Mouse (Mus musculus) embryonic facial prominence, embryonic 14.5 days (tissue): Measurements from ENCODE around the gene Zfp59. TPM values are rescaled to one million over a fixed set of nuclear protein-coding genes. Genes with fewer than 3 reads are reported as not detected.
"Not testable (repeated sequence)": the region's sequence is repeated elsewhere in the genome, so short reads cannot be mapped to it uniquely, and the experiment has no call there.

Experiments
- ATAC-seq: fragments of 200-750 bp; cut with Nextera tagmentation; 2 replicates; pipeline ENCODE4 v1.8.0; 2017; ENCODE audit warnings: low read depth, moderate number of reproducible peaks, moderate TSS enrichment
- DNase-seq: peaks from one replicate; pipeline ENCODE4 v3.0.0-alpha.2; 2015; ENCODE audit warnings: low spot score
- H3K27ac ChIP-seq: fragments of 300-500 bp; sonication (generic); replicated peaks from 2 replicates; pipeline ENCODE4 v1.5.1; 2014; ENCODE audit warnings: low read depth, mild to moderate bottlenecking, low read length, moderate library complexity
- H3K27me3 ChIP-seq: fragments of 300-500 bp; sonication (generic); replicated peaks from 2 replicates; pipeline ENCODE4 v1.6.1; 2014; ENCODE audit warnings: low read length; ENCODE audit not compliant: control insufficient read depth, insufficient read depth
- H3K36me3 ChIP-seq: fragments of 300-500 bp; sonication (generic); 2 replicates; pipeline ENCODE4 v1.6.1; 2014; ENCODE audit warnings: low read length, mixed read lengths; ENCODE audit not compliant: control insufficient read depth, insufficient read depth
- H3K4me1 ChIP-seq: fragments of 300-500 bp; sonication (generic); 2 replicates; pipeline ENCODE4 v1.6.1; 2014; ENCODE audit warnings: antibody characterized with exemption, low read length; ENCODE audit not compliant: control insufficient read depth, insufficient read depth
- H3K4me2 ChIP-seq: fragments of 300-500 bp; sonication (generic); 2 replicates; pipeline ENCODE4 v1.6.1; 2014; ENCODE audit warnings: low read depth, mild to moderate bottlenecking, low read length, moderate library complexity, mixed read lengths
- H3K4me3 ChIP-seq: fragments of 300-500 bp; sonication (generic); 2 replicates; pipeline ENCODE4 v1.5.1; 2014; ENCODE audit warnings: low read depth, mild to moderate bottlenecking, low read length
- H3K9ac ChIP-seq: fragments of 300-500 bp; sonication (generic); 2 replicates; pipeline ENCODE4 v1.6.1; 2014; ENCODE audit warnings: low read depth, mild to moderate bottlenecking, low read length, moderate library complexity, mixed read lengths
- H3K9me3 ChIP-seq: fragments of 300-500 bp; sonication (generic); 2 replicates; pipeline ENCODE4 v1.6.1; 2016; ENCODE audit warnings: low read length; ENCODE audit not compliant: control insufficient read depth
- WGBS: fragments of 180-500 bp; shearing (Covaris S2); extraction: QIAGEN DNeasy Blood & Tissue Kit; methylation state at CpG from one replicate; pipeline ENCODE4 v1.1.7; 2014; 5-methylcytosine and 5-hydroxymethylcytosine counted together
- polyA plus RNA-seq: library from polyadenylated mRNA; unstranded; fragments of >200 nt; fragmentation: Nextera tagmentation; extraction: Ambion mirVana; gene quantifications from 2 replicates; pipeline ENCODE4 v1.2.1, GENCODE M21; 2014

The Zfp59 gene
- 8.4 and 9.6 TPM in 2 replicates for polyA plus RNA-seq

DNA sequence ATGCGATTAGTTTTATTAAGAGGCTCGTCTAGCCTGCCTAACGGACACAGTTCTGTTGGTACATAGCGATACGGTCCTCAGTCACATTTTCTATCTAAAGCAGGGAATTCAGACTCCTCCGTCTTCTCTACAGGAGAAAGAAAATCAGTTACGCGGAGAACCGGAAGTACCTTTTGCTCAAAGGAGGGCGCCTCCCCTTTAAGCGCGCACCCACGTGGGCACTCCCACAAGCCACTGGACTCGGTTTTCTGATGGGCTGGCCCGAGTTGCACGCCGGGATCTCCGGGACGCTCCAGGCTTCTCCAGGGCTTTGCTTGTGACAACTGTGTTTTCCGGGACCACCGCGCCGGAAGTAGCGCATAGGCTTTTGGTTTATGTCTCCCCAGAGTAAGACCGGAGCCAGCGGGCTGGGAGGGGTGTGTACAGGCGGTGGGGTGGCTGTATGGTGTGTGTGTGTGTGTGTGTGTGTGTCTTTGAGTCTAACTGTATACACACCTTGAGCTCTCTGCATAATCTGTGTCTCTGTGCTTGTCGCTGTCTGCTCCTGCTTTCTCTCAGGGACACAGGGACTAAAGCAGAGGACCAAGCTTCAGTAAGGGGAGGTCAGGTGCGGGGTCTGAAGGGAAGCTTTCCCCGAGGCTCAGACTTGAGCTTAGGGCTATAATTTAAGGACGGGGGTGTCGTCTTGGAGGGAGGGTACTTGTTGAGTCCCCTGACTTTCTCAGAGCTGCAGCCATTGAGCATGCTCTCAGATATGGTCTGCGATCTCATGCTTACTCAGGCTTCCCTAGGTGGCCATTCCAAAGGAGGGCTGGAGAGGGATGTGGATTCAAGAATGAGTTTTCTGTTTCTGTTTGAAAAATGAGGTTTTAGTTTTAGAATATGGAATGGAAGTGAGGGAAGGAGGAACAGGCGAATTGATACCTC lies at the start of gene Zfp59:
Gene Zfp59 (plus strand): TSS at position 285 of the 927 bp plus-strand sequence.
- DNase-seq, result peak; percentile 97
- no peaks in the 10 kb centered on the region for H3K27me3 ChIP-seq
- WGBS, result 3% methylated on average over 34 of the region's 34 CpGs
- ATAC-seq, result peak; percentile 99
- no peaks in the 10 kb centered on the region for H3K4me1 ChIP-seq
- peak within 1 kb of the TSS; percentile 47 for H3K4me3 ChIP-seq
- H3K9me3 ChIP-seq, result no peaks in the 10 kb centered on the region
- H3K36me3 ChIP-seq, result no peaks in the 10 kb centered on the region
- H3K4me2 ChIP-seq, result peak within 1 kb of the TSS; percentile 68
- peak within 1 kb of the TSS; percentile 66 for H3K9ac ChIP-seq
- H3K27ac ChIP-seq, result peak within 1 kb of the TSS; percentile 81

DNA sequence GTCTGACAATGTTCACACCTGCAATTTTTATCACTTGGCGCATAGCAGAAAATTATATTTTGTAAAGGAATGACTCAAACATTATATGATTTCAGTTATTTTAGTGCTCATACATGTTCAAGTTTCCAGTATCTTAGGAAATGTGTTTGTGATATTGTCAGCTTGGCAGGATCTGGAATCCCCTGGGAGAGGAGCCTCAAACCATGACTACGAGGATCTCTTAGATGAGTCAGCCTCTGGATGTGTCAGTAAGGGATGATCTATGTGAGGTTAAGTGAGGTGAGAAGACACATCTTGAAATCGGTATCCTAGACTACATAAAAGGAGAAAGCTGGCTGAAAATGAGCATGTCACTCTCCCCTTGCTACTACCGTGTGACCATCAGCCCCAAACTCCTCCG lies 49.1 kb upstream of the Zfp59 start:
- no peaks in the 10 kb centered on the region for H3K27me3 ChIP-seq
- H3K27ac ChIP-seq, result no peak overlapping the region
- WGBS, result 83% methylated on average over 5 of the region's 5 CpGs
- no peak overlapping the region for H3K4me2 ChIP-seq
- no peak overlapping the region for H3K9ac ChIP-seq
- no peak overlapping the region for H3K4me3 ChIP-seq
- H3K9me3 ChIP-seq, result peaks cover 21% of the 10 kb centered on the region
- no peaks in the 10 kb centered on the region for H3K36me3 ChIP-seq
- DNase-seq (no peak), ATAC-seq (no peak)
- H3K4me1 ChIP-seq, result no peaks in the 10 kb centered on the region

DNA sequence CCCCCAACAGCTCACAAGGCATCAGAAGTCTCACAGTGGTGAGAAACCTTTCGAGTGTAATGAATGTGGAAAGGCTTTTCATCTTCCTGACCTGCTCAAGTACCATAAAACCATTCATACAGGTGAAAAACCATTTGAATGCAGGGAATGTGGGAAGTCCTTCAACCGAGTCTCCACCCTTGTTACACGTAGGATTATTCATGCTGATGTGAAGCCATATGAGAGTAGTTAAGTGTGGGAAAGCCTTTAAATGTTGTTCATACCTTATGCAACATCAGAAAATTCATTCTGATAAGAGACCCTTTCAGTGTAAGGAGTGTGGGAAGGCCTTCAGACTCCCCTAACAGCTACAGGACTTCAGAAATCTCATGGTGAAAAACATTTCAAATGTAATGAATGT lies 44.5 kb upstream of the Zfp59 start:
- not testable (repeated sequence) for H3K4me1 ChIP-seq, DNase-seq, H3K4me2 ChIP-seq, H3K9me3 ChIP-seq, H3K27ac ChIP-seq, H3K4me3 ChIP-seq, H3K9ac ChIP-seq, H3K27me3 ChIP-seq, ATAC-seq, H3K36me3 ChIP-seq
- 57% methylated on average over 2 of the region's 3 CpGs for WGBS

DNA sequence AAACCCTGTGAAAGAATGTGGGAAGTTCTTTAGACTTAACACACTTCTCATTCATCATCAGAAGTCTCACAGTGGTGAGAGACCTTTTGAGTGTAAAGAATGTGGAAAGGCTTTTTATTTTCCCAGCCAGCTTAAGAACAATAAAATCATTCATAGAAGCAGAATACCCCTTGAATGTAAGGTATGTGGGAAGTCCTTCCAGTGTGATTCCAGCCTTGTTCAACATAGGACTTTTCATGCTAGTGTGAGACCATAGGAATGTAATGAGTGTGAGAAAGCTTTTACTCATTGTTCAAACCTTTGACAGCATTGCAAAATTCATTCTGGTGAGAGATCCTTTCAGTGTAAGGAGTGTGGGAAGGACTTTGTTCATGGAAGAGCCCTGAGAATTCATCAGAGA lies 43.8 kb upstream of the Zfp59 start:
- no peak overlapping the region for H3K4me3 ChIP-seq
- no peak overlapping the region for H3K4me2 ChIP-seq
- H3K9me3 ChIP-seq, result no peaks in the 10 kb centered on the region
- H3K4me1 ChIP-seq, result peaks cover 6% of the 10 kb centered on the region; the same call in 1 of the 2 replicates
- no peak overlapping the region for H3K27ac ChIP-seq
- no peaks in the 10 kb centered on the region for H3K27me3 ChIP-seq
- H3K9ac ChIP-seq, result no peak overlapping the region
- H3K36me3 ChIP-seq, result no peaks in the 10 kb centered on the region
- DNase-seq (peak; percentile 3), ATAC-seq (no peak)

DNA sequence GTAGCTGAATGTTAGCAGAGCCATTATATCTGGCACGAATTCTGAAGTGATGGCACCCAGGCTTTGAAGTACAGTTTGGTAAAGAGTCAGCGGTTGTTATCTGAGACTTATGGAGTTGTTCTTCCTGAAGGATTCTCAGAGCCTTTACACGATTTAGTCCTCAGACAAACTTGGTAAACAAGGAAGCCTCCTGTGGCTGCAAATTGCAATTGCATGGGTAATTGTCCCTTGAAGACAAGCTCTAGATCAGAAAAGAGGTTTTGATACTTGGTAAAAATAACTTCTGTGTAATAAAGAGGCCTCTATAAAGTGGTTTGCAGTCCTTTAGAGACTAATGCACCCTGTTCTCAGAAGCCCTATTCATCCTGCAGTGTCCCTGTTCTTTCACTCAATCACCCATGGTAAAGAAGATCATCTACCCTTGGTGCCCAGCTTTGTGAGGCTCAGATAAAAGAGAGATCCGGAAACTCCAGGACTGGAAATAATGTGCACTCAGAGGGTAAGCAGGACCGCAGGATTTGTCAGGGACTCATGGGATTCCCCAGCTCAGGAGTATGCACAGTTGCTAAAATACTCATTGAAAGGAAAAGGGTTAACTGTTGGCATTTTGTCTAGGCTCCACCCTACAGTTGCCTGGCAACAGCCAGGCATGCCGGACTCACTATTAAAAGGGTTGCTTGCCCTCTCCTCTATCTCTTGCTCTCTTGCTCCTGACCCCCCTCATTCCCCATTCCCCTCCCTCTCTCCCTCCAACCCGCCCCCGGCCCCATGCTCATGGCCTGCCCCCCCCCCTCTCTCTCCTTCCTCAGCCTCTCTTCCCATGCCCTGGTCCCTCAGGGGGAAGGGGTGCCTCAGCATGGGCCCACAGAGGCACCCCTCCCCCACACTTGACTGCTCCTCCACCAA lies 40.2 kb upstream of the Zfp59 start:
- 25% methylated on average over 8 of the region's 8 CpGs for WGBS
- H3K27ac ChIP-seq, result no peak overlapping the region
- ATAC-seq, result peak; percentile 74; the same call in 1 of the 2 replicates
- H3K9me3 ChIP-seq, result no peaks in the 10 kb centered on the region
- H3K4me1 ChIP-seq, result peaks cover 6% of the 10 kb centered on the region; the same call in 1 of the 2 replicates
- H3K27me3 ChIP-seq, result no peaks in the 10 kb centered on the region
- no peaks in the 10 kb centered on the region for H3K36me3 ChIP-seq
- peak overlapping the region; percentile 33 for H3K4me2 ChIP-seq
- no peak overlapping the region for H3K9ac ChIP-seq
- DNase-seq, result peak; percentile 42
- no peak overlapping the region for H3K4me3 ChIP-seq

DNA sequence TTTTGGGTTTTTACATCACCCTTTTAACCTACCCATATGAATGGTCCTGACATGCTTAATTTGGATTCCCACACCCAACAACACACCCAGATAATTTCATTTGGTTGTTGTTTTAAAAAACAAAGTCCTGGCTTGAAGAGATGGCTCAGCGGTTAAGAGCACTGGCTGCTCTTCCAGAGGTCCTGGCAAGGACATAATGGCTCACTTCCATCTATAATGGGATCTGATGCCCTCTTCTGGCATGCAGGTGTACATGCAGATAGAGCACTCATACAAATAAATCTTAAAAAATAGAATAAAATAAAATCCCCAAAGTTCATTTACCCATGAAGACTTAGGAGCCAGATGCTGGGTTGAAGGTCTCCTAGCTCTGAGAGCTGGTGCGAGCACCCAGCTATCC lies 37.3 kb upstream of the Zfp59 start:
- H3K4me3 ChIP-seq, result no peak overlapping the region
- 59% methylated on average over 2 of the region's 2 CpGs for WGBS
- H3K4me2 ChIP-seq, result no peak overlapping the region
- peaks cover 8% of the 10 kb centered on the region for H3K4me1 ChIP-seq
- H3K9me3 ChIP-seq, result no peaks in the 10 kb centered on the region
- 0 out of 2 replicates have a peak, but pooled peaks cover 3% of the 10 kb centered on the region for H3K36me3 ChIP-seq
- ATAC-seq (no peak), DNase-seq (peak; percentile 17)
- H3K27me3 ChIP-seq, result no peaks in the 10 kb centered on the region
- no peak overlapping the region for H3K27ac ChIP-seq
- no peak overlapping the region for H3K9ac ChIP-seq

DNA sequence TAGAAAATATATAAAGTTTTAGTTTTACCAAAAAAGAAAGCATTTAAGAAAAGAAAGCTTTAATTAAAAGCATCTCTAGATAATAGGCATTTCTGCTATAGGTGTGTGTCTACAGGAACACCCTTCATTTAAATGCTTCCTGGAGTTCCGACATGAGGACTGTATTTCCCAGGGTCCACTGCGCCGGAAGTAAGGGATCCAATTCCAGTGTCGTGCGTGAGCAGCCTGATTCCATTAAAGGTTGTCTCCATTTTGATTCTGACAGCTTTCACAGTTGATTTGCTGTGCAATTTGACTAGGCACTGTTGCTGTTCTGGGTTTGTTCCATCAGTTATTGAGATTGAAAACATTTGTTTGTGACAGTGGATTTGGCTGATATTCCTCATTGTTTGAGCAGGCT lies 35.4 kb upstream of the Zfp59 start:
- ATAC-seq, result no peak
- Histone ChIP-seq H3K36me3 (0 out of 2 replicates have a peak, but pooled peaks cover 8% of the 10 kb centered on the region), H3K4me3 (no peak overlapping the region), H3K4me2 (no peak overlapping the region), H3K9ac (no peak overlapping the region), H3K9me3 (no peaks in the 10 kb centered on the region), H3K27ac (no peak overlapping the region), H3K4me1 (peaks cover 8% of the 10 kb centered on the region), H3K27me3 (no peaks in the 10 kb centered on the region)
- DNase-seq, result no peak
- WGBS, result 59% methylated on average over 5 of the region's 5 CpGs

DNA sequence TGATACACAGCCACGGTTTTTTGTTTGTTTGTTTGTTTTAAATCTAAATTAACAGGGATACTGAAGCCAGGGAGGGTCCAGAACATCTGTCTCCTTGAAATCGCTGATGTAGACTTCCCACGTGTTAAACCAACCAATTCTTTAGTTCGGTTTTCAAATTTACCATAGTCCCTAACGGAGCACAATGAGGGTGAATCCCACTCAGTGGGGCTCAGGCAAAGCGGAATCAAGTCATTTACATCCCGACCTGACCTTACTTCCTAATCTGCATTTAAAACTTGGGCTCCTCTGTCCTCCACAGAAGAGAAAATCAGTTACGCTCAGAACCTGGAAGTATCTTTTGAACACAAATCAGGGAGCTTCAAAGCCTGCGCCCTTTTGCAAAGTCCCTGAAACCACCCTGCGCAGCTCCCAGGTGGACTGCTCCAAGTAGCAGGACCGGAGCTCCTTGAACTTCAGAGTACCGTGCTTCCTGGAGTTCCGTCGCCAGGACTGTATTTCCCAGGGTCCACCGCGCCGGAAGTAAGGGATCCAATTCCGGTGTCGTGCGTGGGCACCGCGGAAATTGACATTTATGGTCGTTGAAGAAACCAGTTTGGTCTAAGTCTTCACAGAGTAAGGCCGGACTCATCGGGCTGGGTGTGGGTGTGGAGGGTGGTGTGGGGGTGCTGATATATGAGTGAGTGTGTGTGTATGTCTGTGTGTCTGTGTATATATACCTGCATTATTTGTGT lies 33.9 kb upstream of the Zfp59 start:
- H3K4me2 ChIP-seq, result peak overlapping the region; percentile 91
- H3K36me3 ChIP-seq, result peaks cover 18% of the 10 kb centered on the region
- no peaks in the 10 kb centered on the region for H3K9me3 ChIP-seq
- DNase-seq (peak; percentile 93), ATAC-seq (peak; percentile 98)
- H3K27me3 ChIP-seq, result no peaks in the 10 kb centered on the region
- under 1% methylated on average over 25 of the region's 25 CpGs for WGBS
- peak overlapping the region; percentile 85 for H3K9ac ChIP-seq
- H3K4me3 ChIP-seq, result peak overlapping the region; percentile 81
- H3K4me1 ChIP-seq, result peaks cover 2% of the 10 kb centered on the region; the same call in 1 of the 2 replicates
- H3K27ac ChIP-seq, result peak overlapping the region; percentile 58; the same call in 1 of the 2 replicates
